Mouse (Mus musculus): ENCODE results near the gene Pitpnc1. TPM values are rescaled to one million over a fixed set of nuclear protein-coding genes. Genes with fewer than 3 reads are reported as not detected.

Gene Pitpnc1
- polyA plus RNA-seq, 1 experiment from 2014 or later = 9.1 TPM

DNA sequence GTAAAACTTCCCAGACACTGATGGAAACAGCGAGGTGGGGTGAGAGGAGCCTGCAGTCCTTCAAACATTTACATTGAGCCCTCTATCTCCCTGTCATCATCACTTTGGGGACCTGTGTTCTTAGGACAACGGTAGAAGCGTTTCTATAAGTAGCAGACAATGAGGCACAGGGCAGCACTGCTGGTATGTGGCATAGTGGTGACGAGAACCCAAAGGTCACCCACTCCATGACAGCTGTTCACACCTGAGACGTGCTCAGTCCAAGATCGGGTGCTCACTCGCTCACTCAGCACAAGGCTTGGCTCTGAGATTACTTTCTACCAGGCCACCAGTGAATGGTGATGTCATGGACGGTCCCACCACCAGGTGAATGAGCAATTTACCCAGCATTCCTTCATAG lies 286.7 kb downstream of the Pitpnc1 start:
- DNase-seq (no peak), ATAC-seq (no peak)
- Histone ChIP-seq H3K4me1 (ENCODE audit: insufficient read depth) (peaks cover 7% of the 10 kb centered on the region), H3K36me3 (replicated peaks; ENCODE audit: insufficient read depth, low read length) (peaks cover 35% of the 10 kb centered on the region), H3K4me3 (ENCODE audit: low read depth, low read length) (no peak overlapping the region), H3K9ac (replicated peaks) (no peak overlapping the region), H3K27me3 (ENCODE audit: insufficient read depth, low read length) (no peaks in the 10 kb centered on the region), H3K4me2 (ENCODE audit: low read depth, low read length) (no peak overlapping the region), H3K27ac (ENCODE audit: low read depth) (no peak overlapping the region), H3K9me3 (ENCODE audit: low read length) (no peaks in the 10 kb centered on the region)
- TF ChIP-seq EP300 (IDR thresholded peaks at IDR 0.05; ENCODE audit: low read depth) (no peak), CTCF (IDR thresholded peaks at IDR 0.05; ENCODE audit: low read depth) (no peak)
- WGBS (ENCODE audit: insufficient replicate concordance) = 86% methylated on average over 8 of the region's 8 CpGs

DNA sequence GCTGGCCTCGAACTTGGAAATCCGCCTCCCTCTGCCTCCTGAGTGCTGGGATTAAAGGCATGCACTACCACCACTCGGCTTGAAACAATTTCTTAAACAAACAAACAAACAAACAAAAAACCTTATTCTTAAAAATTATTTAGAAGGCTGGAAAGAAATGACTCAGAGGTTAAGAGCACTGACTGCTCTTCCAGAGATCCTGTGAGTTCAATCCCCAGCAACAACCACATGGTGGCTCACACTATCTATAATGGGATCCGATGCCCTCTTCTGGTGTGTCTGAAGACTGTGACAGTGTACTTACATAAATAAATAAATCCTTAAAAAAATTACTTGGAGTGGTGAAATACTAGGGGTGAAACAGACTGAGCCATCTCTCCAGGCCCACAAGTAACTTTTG lies 309.3 kb downstream of the Pitpnc1 start:
- DNase-seq (no peak), ATAC-seq (no peak)
- H3K9me3 ChIP-seq (ENCODE audit: low read length) = no peaks in the 10 kb centered on the region
- no peaks in the 10 kb centered on the region for H3K27me3 ChIP-seq (ENCODE audit: insufficient read depth, low read length)
- no peak for TF ChIP-seq CTCF (IDR thresholded peaks at IDR 0.05; ENCODE audit: low read depth)
- TF ChIP-seq EP300 (IDR thresholded peaks at IDR 0.05; ENCODE audit: low read depth) = no peak
- peaks cover under 1% of the 10 kb centered on the region; the same call in 1 of the 2 replicates for H3K36me3 ChIP-seq (replicated peaks; ENCODE audit: insufficient read depth, low read length)
- 66% methylated on average over 4 of the region's 4 CpGs for WGBS (ENCODE audit: insufficient replicate concordance)
- no peak overlapping the region for H3K4me2 ChIP-seq (ENCODE audit: low read depth, low read length)
- no peak overlapping the region for H3K4me3 ChIP-seq (ENCODE audit: low read depth, low read length)
- H3K27ac ChIP-seq (ENCODE audit: low read depth) = no peak overlapping the region
- H3K4me1 ChIP-seq (ENCODE audit: insufficient read depth) = no peaks in the 10 kb centered on the region
- no peak overlapping the region for H3K9ac ChIP-seq (replicated peaks)

DNA sequence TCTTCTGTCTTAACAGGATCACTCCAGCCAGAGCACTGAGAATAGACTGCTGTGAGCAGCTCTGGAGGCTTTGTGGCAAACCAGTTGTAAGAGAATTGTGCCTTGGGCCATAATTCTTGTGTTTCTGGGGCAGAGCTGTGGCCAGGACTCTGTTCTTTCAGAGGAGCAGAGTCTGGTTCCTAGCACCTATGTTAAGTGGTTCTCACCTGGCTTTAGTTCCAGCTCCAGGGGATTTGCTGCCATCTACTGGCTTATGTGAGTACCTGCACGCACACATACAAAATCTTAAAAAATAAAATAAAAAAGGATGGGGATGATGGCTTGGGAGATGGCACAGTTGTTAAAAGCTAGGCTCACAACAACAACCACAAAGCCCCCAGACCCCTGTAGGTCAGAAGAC lies 311.5 kb downstream of the Pitpnc1 start:
- H3K27me3 ChIP-seq (ENCODE audit: insufficient read depth, low read length) = no peaks in the 10 kb centered on the region
- H3K9me3 ChIP-seq (ENCODE audit: low read length) = no peaks in the 10 kb centered on the region
- 38% methylated on average over 1 of the region's 1 CpGs for WGBS (ENCODE audit: insufficient replicate concordance)
- no peak overlapping the region for H3K4me2 ChIP-seq (ENCODE audit: low read depth, low read length)
- TF ChIP-seq CTCF (IDR thresholded peaks at IDR 0.05; ENCODE audit: low read depth) (peak; percentile 69), EP300 (IDR thresholded peaks at IDR 0.05; ENCODE audit: low read depth) (no peak)
- DNase-seq (no peak), ATAC-seq (no peak)
- no peak overlapping the region for H3K27ac ChIP-seq (ENCODE audit: low read depth)
- no peaks in the 10 kb centered on the region for H3K36me3 ChIP-seq (replicated peaks; ENCODE audit: insufficient read depth, low read length)
- no peaks in the 10 kb centered on the region for H3K4me1 ChIP-seq (ENCODE audit: insufficient read depth)
- H3K4me3 ChIP-seq (ENCODE audit: low read depth, low read length) = no peak overlapping the region
- H3K9ac ChIP-seq (replicated peaks) = no peak overlapping the region

Other genes starting within 250 kb of the Pitpnc1 start
- gene Psmd12, start 8.8 kb upstream of the Pitpnc1 start, polyA plus RNA-seq (2015; fragmentation: Nextera tagmentation; extraction: Ambion mirVana) = 78.8 and 79.6 TPM in 2 replicates
- 3.1 and 3.3 TPM in 2 replicates for gene Helz, start 77.2 kb upstream of the Pitpnc1 start, polyA plus RNA-seq (2015; fragmentation: Nextera tagmentation; extraction: Ambion mirVana)
- gene Cacng1, start 245.8 kb upstream of the Pitpnc1 start, polyA plus RNA-seq (2015; fragmentation: Nextera tagmentation; extraction: Ambion mirVana) = 0.81 and 1.7 TPM in 2 replicates